Mouse (Mus musculus): Measurements from ENCODE around the gene Cdc20b.

GRCm38 (mm10) chr13:113045458-113046110 is 10.7 kb downstream of the Cdc20b start:
- TF ChIP-seq EP300 (IDR thresholded peaks at IDR 0.05; ENCODE audit: low read depth in 1 of 2, low read length in 2 of 2), result no peak
- no peak for TF ChIP-seq ETS1 (IDR thresholded peaks at IDR 0.05; ENCODE audit: low read depth, low read length)
- no peak for TF ChIP-seq POLR2A (IDR thresholded peaks at IDR 0.05; ENCODE audit: control insufficient read depth in 1 of 2, insufficient read depth in 1 of 2, low read depth in 1 of 2, low read length in 2 of 2, poor library complexity in 1 of 2)
- no peak for TF ChIP-seq CHD2 (IDR thresholded peaks at IDR 0.05; ENCODE audit: low read length)
- TF ChIP-seq CTCF (IDR thresholded peaks at IDR 0.05 in 2 of 3, conservative IDR thresholded peaks at IDR 0.05 in 1 of 3; ENCODE audit: control insufficient read depth in 1 of 3, insufficient read depth in 1 of 3, low read depth in 2 of 3, low read length in 3 of 3, poor library complexity in 1 of 3, severe bottlenecking in 1 of 3), result no peak
- no peak for TF ChIP-seq TAL1 (IDR thresholded peaks at IDR 0.05; ENCODE audit: low read length)
- TF ChIP-seq USF1 (IDR thresholded peaks at IDR 0.05; ENCODE audit: low read depth, low read length), result no peak
- TF ChIP-seq TCF12 (IDR thresholded peaks at IDR 0.05; ENCODE audit: low read depth, low read length), result no peak
- TF ChIP-seq HCFC1 (IDR thresholded peaks at IDR 0.05; ENCODE audit: low read depth, low read length), result no peak
- TF ChIP-seq CHD1 (IDR thresholded peaks at IDR 0.05; ENCODE audit: low read depth, low read length), result no peak
- no peak for TF ChIP-seq MAFK (IDR thresholded peaks at IDR 0.05; ENCODE audit: borderline replicate concordance, low read depth, low read length)
- TF ChIP-seq ZMIZ1 (IDR thresholded peaks at IDR 0.05; ENCODE audit: low read depth, low read length), result no peak
- no peak for TF ChIP-seq POLR2AphosphoS2 (IDR thresholded peaks at IDR 0.05; ENCODE audit: low read length)

Data from MEL (cell line).